Mouse (Mus musculus) cerebellum, adult 9-10 months (tissue): ENCODE results near the gene Fancc.
A peak's percentile ranks its signal among the peaks of the same experiment; 100 is the strongest.
"Not testable (repeated sequence)": the region's sequence is repeated elsewhere in the genome, so short reads cannot be mapped to it uniquely, and the experiment has no call there.

ENCODE experiments used
- DNase-seq: peaks from one replicate; pipeline ENCODE4 v3.0.0; 2022

Fancc gene

GRCm38 (mm10) chr13:63514931-63515360, 17.9 kb upstream of the Fancc start:
- no peak for DNase-seq

GRCm38 (mm10) chr13:63513374-63514098, 16.5 kb upstream of the Fancc start:
- no peak for DNase-seq

GRCm38 (mm10) chr13:63512411-63512810, 15.3 kb upstream of the Fancc start:
- DNase-seq, result no peak

- no peak for DNase-seq
These were observed 10.7 kb upstream of the Fancc start for GRCm38 (mm10) chr13:63507821-63508220.

- no peak for DNase-seq
These were observed 10.0 kb upstream of the Fancc start for GRCm38 (mm10) chr13:63507001-63507556.

- no peak for DNase-seq
These were observed 9.3 kb upstream of the Fancc start for GRCm38 (mm10) chr13:63506364-63506763.

- no peak for DNase-seq
These were observed 5.3 kb upstream of the Fancc start for GRCm38 (mm10) chr13:63502391-63502790.

GRCm38 (mm10) chr13:63499489-63499888, 2.4 kb upstream of the Fancc start:
- DNase-seq, result no peak

GRCm38 (mm10) chr13:63487707-63488042, 9.4 kb downstream of the Fancc start:
- no peak for DNase-seq

- no peak for DNase-seq
These were observed 10.0 kb downstream of the Fancc start for GRCm38 (mm10) chr13:63486791-63487706.

GRCm38 (mm10) chr13:63475356-63475755, 21.7 kb downstream of the Fancc start:
- DNase-seq, result no peak

GRCm38 (mm10) chr13:63452898-63453297, 44.2 kb downstream of the Fancc start:
- peak; percentile 38 for DNase-seq

GRCm38 (mm10) chr13:63451140-63451539, 45.9 kb downstream of the Fancc start:
- DNase-seq, result no peak

- no peak for DNase-seq
These were observed 51.7 kb downstream of the Fancc start for GRCm38 (mm10) chr13:63445419-63445818.

GRCm38 (mm10) chr13:63432759-63433158, 64.3 kb downstream of the Fancc start:
- DNase-seq, result peak; percentile 46

- DNase-seq, result no peak
These were observed 65.3 kb downstream of the Fancc start for GRCm38 (mm10) chr13:63431857-63432191.

- DNase-seq, result peak; percentile 90
These were observed 65.8 kb downstream of the Fancc start for GRCm38 (mm10) chr13:63431030-63431856.

GRCm38 (mm10) chr13:63430681-63431029, 66.4 kb downstream of the Fancc start:
- no peak for DNase-seq

GRCm38 (mm10) chr13:63430206-63430605, 66.9 kb downstream of the Fancc start:
- no peak for DNase-seq

- not testable (repeated sequence) for DNase-seq
These were observed 68.9 kb downstream of the Fancc start for GRCm38 (mm10) chr13:63428211-63428610.

- DNase-seq, result no peak
These were observed 74.0 kb downstream of the Fancc start for GRCm38 (mm10) chr13:63423060-63423459.

GRCm38 (mm10) chr13:63421225-63421624, 75.9 kb downstream of the Fancc start:
- DNase-seq, result no peak

GRCm38 (mm10) chr13:63418148-63418547, 78.9 kb downstream of the Fancc start:
- no peak for DNase-seq
